Mouse (Mus musculus): ENCODE measurements around the gene H2al1g. TPM values are rescaled to one million over a fixed set of nuclear protein-coding genes. Genes with fewer than 3 reads are reported as not detected.

Gene H2al1g
- total RNA-seq, 4 experiments from 2014 or later = not detected

Other genes with a start within 250 kb of the H2al1g start
- gene H2al1a, start 19.0 kb upstream of the H2al1g start, total RNA-seq (2022) = not detected
- not detected for gene H2al1b, start 15.8 kb upstream of the H2al1g start, total RNA-seq (2022)
- gene H2al1c, start 12.6 kb upstream of the H2al1g start, total RNA-seq (2022) = not detected
- gene H2al1d, start 9.4 kb upstream of the H2al1g start, total RNA-seq (2022) = not detected
- gene H2al1e, start 6.3 kb upstream of the H2al1g start, total RNA-seq (2022) = not detected
- not detected for gene H2al1f, start 3.1 kb upstream of the H2al1g start, total RNA-seq (2022)
- not detected for gene H2al1h, start 3.2 kb downstream of the H2al1g start, total RNA-seq (2022)
- not detected for gene H2al1i, start 6.4 kb downstream of the H2al1g start, total RNA-seq (2022)
- not detected for gene H2al1j, start 9.6 kb downstream of the H2al1g start, total RNA-seq (2022)